Mouse (Mus musculus) MN1 (cell line): ENCODE measurements at regions not wholly inside any gene's neighbourhood (a gene's known extent, or its start where the extent isn't known, plus 50 kb on each side); places are given as distances from the start of the nearest gene placed in this dataset.

ENCODE experiments used
- DNase-seq: peaks from one replicate; pipeline ENCODE4 v3.0.0-alpha.2; 2016; ENCODE audit warnings: low spot score

- no peak for DNase-seq
These were observed 1026.8 kb upstream of the Alcam start for GRCm38 (mm10) chr16:53480664-53481063.

- DNase-seq: no peak
These were observed 985.6 kb upstream of the Alcam start for GRCm38 (mm10) chr16:53439511-53439910.

DNA sequence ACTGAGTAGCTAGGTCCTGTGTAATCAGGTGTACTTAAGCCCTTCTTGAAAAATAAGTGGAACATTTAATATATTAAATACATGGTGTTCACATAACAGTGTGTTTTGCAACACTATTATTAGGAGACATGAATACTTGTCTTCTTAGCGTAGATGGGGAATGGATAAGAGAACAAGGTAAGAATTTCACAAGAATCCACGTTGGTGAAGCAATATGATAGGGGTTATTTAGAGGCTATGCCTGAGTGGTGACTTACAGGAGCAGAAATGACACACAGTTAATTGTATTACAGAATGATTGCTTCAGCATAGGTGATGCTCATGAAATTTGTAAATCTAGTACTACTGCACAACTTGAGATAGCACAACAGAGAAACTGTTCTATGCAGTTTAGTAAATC is 964.5 kb upstream of the Alcam start:
- DNase-seq: no peak

DNA sequence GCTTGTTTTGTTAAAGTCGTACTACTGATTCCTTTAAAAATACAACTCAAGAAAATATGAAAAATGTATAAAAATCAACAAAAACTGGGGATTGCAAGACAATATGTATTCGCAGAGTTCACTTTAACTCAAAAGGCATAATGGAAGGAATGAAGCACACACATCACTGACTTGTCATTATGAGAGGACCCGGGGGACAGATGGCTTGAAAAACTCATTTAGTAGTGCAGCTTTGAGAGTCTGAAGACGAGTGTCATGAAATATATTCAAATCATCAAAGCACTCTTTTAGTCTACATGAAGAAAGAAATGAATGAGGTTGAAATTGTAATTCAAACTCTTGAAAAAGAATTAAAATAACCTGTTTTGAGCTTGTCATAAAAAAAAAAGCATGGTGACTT is 931.3 kb upstream of the Alcam start:
- no peak for DNase-seq

GRCm38 (mm10) chr16:53342153-53342552 is 888.3 kb upstream of the Alcam start:
- DNase-seq: no peak

DNA sequence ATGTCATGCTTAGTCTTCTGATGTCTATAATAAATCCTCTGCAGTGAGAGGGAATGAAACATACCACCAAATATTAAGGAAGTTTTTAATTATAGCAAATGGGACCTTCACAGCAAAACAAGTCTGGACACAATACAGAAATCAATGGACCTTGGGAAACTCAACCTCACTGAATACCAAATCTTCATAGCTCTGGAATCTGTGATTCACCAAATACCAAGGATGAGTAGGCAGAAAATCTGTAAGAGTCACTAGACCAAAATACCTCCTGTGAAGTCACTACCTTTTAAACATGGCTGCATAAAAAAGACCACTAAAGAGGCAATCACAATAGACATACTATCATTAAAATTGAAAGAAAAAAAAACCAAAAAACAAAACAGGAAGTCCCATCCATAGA is 872.5 kb upstream of the Alcam start:
- no peak for DNase-seq

- no peak for DNase-seq
These were observed 838.2 kb upstream of the Alcam start for GRCm38 (mm10) chr16:53292081-53292480.

- DNase-seq: no peak
These were observed 828.1 kb upstream of the Alcam start for GRCm38 (mm10) chr16:53282014-53282413.

DNA sequence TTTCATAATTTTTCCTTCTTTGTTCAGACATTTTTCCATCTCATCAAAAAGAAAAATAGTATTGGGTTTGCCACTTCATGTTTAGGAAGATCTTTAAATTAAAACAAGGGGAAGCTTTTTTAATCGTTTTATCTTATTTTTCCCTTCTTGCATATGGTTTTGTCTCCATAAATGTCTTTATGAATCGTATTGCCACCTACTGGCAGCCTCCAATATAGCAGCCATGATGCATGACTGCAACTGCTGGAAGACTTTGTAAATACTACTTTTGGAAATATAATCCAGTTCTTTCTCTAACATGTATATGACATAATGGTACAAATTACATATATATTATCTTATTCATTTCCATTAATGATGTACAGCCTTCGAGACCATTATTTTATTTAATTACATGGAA is 812.2 kb upstream of the Alcam start:
- DNase-seq: peak; percentile 25

- no peak for DNase-seq
These were observed 791.5 kb upstream of the Alcam start for GRCm38 (mm10) chr16:53245365-53245764.

DNA sequence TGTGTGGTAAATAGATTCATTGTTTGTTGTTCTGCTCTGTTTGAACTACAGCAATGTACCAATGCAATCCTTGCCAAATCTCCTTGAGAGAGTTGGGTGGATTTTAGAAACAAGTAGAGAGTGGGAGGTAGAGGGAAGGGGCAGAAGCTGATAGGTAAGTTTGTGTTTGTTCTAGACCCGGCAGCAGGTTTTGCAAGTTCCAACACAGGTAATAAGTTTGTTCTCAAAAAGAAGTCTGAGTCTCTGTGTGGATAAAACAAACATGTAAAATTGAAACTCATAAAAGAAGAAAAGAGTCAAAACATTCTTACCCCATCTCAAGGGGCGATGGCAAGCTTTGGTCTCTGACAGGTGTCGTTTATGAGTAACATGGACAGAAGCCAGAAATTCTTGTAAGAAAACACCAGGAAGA is 788.3 kb upstream of the Alcam start:
- DNase-seq: no peak

DNA sequence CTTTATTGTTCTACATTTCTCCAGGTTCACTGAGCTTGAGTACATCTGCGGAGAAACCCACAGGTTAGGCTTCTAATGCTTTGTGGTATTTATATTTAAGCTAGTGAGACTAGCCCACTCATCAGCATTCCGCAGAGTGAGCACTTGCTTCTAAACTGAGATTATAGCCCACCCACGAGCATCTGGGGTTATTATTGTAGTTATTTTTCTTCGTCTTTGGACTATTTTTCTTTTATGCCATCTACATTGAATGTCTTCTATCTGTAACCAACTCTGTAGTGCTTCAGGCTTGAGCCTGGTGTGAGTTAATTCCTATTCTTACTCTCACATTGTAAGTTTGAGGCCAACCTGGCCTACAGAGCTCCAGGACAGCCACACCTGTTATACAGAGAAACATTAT is 765.0 kb upstream of the Alcam start:
- no peak for DNase-seq

DNA sequence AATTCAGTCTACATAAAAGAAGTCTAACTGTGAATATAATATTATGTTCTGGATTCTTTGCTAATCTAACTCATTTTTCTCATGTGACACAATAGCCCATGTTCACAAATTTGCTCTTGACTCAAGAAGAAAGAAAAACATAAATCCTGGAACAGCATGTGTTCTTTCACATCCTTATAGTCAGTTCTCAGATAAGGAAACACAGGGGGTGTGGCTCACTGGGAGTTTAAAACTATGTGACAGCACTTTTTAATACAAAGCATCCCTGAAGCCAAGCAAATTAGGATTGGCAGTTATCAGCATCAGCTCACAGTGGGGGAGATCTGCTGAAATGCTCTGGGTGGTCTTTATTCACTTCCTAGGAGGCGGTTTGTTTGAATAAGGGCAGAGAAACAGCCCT is 747.6 kb upstream of the Alcam start:
- no peak for DNase-seq

DNA sequence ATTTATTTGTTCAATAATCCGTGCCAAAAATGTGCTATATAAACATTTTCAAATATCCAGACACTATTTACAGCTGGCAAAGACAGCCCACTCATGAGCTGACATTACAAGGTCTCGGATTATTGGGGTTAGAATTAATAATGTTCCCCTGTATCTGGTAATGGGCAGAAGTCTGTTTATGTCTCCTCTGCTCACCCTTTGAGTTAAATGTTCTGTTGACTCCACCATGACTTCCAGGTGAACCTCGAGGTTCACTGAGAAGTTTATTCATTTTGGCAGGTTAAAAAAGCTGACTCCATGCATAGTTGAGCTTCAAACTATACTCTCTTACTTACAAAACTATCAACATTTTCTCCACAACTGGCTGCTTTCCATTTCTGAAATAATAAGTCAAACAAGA is 732.6 kb upstream of the Alcam start:
- no peak for DNase-seq

DNA sequence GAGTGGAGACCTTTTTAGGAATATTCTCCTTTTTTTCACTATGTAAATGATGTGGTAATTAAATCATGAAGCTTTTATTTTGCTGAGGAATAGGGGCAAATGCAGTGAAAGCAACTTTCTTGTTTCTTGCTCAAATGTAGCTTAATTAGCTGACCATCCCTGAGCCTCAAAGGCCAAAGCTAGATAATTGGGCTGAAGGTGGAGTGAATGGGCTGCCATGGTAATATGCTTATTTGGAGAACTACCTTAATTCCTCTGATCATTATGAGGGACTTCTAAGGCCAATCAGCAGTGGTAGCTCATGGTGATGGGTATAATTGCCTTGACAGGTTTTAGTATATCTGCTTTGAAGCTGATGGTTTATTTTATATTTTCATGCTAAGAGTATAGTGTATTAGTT is 702.5 kb upstream of the Alcam start:
- DNase-seq: no peak

DNA sequence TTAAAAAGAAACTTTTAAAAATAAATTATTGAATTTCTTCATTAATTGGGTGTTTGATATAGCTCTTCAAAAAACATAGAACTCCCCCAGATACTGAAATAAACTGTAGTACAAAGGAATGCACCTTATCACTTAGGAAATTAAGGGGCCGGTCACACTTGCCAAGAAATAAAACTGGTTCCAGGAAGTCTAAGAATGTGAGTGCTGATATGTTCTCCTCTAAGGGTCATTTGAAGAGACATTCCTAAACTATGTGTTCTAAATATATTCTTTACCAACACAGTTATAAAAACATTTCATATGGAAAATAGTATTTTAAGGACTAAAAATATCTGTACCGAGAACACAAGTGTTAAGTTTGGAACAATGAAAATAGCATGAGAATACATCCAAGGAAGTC is 676.8 kb upstream of the Alcam start:
- no peak for DNase-seq

GRCm38 (mm10) chr16:53108726-53109125 is 654.9 kb upstream of the Alcam start:
- DNase-seq: no peak

GRCm38 (mm10) chr16:53095396-53095929 is 641.6 kb upstream of the Alcam start:
- no peak for DNase-seq

GRCm38 (mm10) chr16:53073856-53074568 is 620.1 kb upstream of the Alcam start:
- DNase-seq: no peak

DNA sequence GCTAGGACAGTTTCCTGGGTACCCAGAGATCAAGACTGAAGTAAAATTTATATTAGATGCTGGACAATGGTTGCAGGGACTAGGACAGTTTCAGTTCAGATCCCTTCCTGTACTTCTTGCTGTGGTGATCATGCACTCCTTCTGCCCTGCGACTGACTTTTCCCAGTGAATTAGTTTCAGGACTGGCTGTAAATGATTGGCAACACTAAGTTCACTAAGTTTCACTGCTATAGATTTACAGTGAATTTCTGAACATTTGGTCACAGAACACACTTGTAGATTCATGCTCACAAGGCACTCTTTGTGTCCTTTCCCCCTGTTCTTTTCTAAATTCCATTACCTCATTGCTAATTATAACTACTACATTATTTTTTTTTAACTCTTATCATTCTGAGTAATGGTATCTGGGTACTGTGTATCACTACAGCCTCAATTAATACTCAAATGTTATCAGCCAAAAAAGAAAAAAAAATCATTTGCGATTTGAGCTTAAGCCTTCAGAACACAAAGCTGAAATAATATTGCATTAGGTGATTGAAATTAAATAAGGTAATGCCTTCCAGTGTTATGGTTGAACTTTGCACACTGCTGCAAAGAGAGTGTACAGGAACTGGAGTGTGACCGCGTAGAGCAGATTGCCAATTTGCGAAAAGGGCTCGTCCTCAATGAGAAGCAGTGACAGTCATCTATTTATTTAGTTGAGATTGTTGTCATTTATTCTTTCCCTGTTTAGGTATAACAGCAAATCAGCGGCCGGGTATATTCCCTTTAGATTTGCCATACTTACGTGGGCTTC is 618.2 kb upstream of the Alcam start:
- no peak for DNase-seq

GRCm38 (mm10) chr16:53064151-53064550 is 610.3 kb upstream of the Alcam start:
- no peak for DNase-seq

GRCm38 (mm10) chr16:53063061-53063460 is 609.2 kb upstream of the Alcam start:
- DNase-seq: no peak

DNA sequence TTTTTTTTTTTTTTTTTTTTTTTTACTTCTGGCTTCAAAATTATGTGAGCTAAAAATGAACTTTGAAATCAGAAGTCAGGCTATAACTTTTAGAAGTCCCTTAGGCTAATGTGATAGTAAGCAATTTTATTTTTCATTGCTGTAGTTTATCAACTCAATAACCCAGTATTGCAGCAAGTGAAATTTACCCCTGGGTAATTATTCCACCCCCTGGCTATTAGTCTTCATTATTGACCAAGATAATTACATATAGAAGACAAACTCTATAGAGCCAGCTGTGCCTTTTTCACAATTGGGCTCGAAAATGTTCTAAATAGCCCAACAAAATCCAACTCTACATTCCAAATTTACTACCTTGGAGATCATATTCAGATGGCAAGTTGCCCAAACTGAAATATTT is 572.2 kb upstream of the Alcam start:
- DNase-seq: no peak
